Mouse (Mus musculus): ENCODE data around the gene Epha8. TPM values are rescaled to one million over a fixed set of nuclear protein-coding genes. Genes with fewer than 3 reads are reported as not detected.

Epha8 gene
- polyA plus RNA-seq, 1 experiment from 2014 or later = 0.84 TPM

DNA sequence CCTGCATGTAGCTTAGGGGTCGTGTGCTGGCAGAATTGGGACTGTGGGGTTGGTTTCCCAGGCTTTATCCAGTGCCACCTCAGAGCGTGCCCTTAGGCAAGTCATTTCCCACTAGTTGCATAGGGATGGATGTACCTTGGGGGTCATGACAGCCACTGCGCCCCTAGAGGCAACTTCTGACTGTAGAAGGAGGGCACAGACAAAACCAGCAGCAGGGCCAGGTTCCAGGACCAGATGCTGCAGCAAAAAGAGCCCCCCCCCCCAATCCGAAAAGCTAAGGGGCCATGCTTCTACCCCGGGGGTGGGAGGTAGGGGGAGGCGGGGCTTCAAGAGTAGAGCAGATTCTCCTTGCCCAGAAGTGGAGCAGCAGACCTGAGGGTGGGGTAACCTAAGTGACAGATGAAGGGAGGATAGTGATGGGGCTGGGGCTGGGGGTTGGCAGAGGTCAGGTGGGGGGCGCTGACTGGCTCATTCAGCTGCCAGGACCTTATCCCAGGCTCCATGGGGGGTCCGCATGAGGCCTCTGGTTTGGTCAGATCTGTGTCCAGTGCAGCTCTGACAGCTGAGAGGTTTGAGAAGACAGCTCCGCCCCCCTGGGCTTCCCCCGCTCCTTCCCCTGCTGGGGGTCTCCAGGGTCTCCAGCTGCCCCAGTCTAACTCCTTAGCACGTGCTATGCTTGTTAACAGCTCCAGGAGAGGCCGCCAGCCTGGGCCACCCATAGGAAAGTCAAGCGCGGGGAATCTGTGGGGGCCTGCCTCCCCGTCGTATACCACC, 13.1 kb upstream of the Epha8 start:
- no peak overlapping the region for H3K4me2 ChIP-seq (replicated peaks)
- no peak for ATAC-seq
- no peak overlapping the region for H3K4me3 ChIP-seq (replicated peaks)
- no peak overlapping the region for H3K27ac ChIP-seq
- H3K9ac ChIP-seq = no peak overlapping the region
- no peaks in the 10 kb centered on the region for H3K36me3 ChIP-seq
- peaks cover 49% of the 10 kb centered on the region for H3K27me3 ChIP-seq (replicated peaks)
- no peaks in the 10 kb centered on the region for H3K9me3 ChIP-seq
- WGBS = 41% methylated on average over 16 of the region's 16 CpGs
- peaks cover 9% of the 10 kb centered on the region; the same call in 1 of the 2 replicates for H3K4me1 ChIP-seq (replicated peaks)

DNA sequence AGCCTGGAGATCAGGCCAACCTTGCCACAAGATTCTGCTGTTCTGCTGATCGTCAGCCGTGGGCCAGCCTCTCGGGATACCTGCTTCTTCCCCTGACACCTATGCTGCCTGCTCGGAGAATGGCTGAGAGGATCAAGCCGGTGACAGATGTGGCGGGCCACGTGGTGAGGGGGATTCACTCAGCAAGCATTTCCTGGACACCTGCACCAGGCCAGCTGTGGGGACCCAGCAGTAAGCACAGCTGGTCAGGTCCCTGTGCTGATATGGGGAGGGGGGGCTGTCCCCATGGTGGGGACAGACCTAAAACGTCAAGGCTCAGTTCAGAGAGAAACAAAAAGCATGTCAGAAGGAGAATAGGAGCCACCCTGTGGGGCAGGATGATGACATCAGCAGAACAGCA, 12.5 kb upstream of the Epha8 start:
- WGBS = 52% methylated on average over 8 of the region's 8 CpGs
- peaks cover 49% of the 10 kb centered on the region for H3K27me3 ChIP-seq (replicated peaks)
- no peaks in the 10 kb centered on the region for H3K36me3 ChIP-seq
- no peak overlapping the region for H3K27ac ChIP-seq
- H3K9ac ChIP-seq = no peak overlapping the region
- no peak overlapping the region for H3K4me3 ChIP-seq (replicated peaks)
- no peaks in the 10 kb centered on the region for H3K9me3 ChIP-seq
- peaks cover 12% of the 10 kb centered on the region; the same call in 1 of the 2 replicates for H3K4me1 ChIP-seq (replicated peaks)
- no peak for ATAC-seq
- no peak overlapping the region for H3K4me2 ChIP-seq (replicated peaks)

DNA sequence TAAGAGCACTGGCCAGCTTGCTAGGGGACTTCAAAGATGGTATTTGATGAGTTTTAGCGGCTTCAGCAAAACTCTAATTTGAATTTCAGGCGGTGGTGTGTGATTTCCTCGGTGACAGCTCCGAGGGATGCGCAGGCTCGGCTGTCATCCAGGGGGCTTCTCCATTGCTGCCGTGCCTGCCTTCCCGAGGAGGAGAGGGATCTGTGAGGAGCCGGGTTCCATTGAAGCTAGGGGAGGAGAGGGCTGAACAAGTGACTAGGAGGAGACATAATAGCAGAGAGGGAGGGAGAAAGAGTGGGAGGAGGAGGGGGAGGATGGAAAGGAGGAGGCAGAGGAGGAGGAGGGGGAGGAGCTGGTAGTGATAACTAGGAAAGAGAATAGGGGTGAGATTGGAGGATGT, 10.9 kb upstream of the Epha8 start:
- Histone ChIP-seq H3K4me3 (replicated peaks) (no peak overlapping the region), H3K9me3 (no peaks in the 10 kb centered on the region), H3K4me2 (replicated peaks) (no peak overlapping the region), H3K27me3 (replicated peaks) (peaks cover 49% of the 10 kb centered on the region), H3K4me1 (replicated peaks) (peaks cover 12% of the 10 kb centered on the region; the same call in 1 of the 2 replicates), H3K27ac (no peak overlapping the region), H3K36me3 (no peaks in the 10 kb centered on the region), H3K9ac (no peak overlapping the region)
- ATAC-seq = no peak
- WGBS = 37% methylated on average over 9 of the region's 9 CpGs

DNA sequence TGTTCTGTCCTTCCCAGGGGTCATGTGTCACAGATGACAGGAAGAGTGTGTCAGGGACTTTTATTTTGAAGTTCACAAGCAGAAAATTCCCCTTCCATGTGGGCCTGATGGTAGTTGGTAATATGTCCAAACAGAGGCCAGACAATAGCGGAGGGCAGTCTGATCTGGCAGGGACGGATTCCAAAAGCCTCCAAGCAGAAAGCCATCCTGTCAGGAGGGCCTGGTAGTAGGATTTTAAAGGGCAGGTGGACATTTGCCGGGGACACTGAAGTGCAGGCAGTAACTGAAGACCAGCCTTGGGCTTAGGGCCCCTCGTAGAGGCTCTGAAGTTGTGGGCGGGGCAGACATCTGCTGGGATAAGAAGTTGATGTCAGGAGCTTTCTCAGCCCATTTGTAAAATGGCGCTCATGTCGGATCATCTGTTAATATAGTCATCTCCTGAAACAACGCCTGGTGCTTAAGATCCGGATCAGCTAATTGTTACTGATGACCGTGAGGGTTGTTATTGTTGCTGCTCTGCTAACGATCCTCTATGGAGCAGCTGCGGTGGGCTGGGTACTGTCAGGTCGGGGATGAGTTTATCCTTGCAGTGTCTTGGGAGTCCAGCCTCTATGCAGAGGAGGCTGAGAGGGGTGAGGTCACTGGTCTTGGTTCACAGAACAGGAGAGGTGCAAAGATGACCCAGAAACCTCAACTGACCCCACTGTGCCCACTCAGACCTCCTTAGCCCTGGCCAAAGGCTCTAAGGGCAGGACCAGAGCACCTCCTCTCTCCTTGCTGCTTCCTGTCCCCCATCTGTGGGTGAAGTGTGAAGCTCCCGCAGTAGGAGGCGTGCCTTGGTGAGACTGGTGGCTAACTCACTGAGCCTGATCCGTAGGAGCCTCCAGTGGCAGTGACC, 10.1 kb upstream of the Epha8 start:
- Histone ChIP-seq H3K4me3 (replicated peaks) (no peak overlapping the region), H3K9me3 (no peaks in the 10 kb centered on the region), H3K27ac (no peak overlapping the region), H3K36me3 (no peaks in the 10 kb centered on the region), H3K4me2 (replicated peaks) (no peak overlapping the region), H3K9ac (no peak overlapping the region), H3K27me3 (replicated peaks) (peaks cover 47% of the 10 kb centered on the region), H3K4me1 (replicated peaks) (peaks cover 16% of the 10 kb centered on the region; the same call in 1 of the 2 replicates)
- 32% methylated on average over 16 of the region's 16 CpGs for WGBS
- ATAC-seq = no peak

DNA sequence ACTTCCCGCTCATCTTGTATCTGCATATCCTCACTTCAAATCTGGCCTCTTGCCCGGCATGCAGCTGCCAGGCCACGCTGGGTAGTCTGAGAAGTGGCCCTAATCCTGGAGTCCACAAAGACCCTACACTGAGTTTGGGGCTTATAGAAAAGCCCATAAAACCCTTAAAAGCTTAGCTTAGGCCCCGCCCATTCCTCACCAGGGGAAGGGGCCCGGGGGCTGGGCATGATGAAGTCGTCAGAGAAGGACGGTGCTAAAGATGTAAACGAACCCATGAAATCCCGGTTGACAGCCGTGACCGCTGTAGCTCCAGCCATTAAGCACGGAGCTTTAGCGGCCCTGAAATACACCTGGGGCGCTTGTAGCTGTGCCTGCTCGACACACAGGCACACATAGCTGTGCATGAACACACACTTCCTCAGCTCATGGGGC, 8.4 kb upstream of the Epha8 start:
- H3K36me3 ChIP-seq = no peaks in the 10 kb centered on the region
- H3K27me3 ChIP-seq (replicated peaks) = peaks cover 39% of the 10 kb centered on the region
- H3K9me3 ChIP-seq = no peaks in the 10 kb centered on the region
- H3K4me2 ChIP-seq (replicated peaks) = no peak overlapping the region
- no peak overlapping the region for H3K27ac ChIP-seq
- no peak overlapping the region for H3K4me3 ChIP-seq (replicated peaks)
- H3K4me1 ChIP-seq (replicated peaks) = peaks cover 25% of the 10 kb centered on the region; the same call in 1 of the 2 replicates
- 21% methylated on average over 15 of the region's 15 CpGs for WGBS
- H3K9ac ChIP-seq = no peak overlapping the region
- ATAC-seq = no peak

DNA sequence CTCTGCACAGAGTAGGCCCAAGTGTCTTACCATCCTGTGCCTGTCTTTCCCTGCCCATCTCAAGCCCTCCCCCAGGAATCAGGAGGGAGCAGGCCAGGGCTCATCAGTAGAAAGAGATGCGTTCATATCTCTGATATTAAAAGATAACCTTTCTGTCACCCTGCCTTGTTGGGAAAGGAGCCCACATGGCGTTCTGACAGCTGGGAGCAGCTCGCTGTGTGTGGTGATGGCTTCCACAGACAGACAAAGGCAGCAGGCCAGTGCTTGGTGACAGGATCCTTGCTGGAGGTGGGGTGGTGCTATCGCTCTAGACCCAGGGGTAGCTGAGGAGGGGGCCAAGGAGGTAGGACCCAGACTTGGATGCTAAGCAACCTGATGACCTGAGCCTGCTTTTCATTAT, 5.8 kb upstream of the Epha8 start:
- Histone ChIP-seq H3K4me2 (replicated peaks) (no peak overlapping the region), H3K27me3 (replicated peaks) (peaks cover 45% of the 10 kb centered on the region)
- 76% methylated on average over 4 of the region's 4 CpGs for WGBS

DNA sequence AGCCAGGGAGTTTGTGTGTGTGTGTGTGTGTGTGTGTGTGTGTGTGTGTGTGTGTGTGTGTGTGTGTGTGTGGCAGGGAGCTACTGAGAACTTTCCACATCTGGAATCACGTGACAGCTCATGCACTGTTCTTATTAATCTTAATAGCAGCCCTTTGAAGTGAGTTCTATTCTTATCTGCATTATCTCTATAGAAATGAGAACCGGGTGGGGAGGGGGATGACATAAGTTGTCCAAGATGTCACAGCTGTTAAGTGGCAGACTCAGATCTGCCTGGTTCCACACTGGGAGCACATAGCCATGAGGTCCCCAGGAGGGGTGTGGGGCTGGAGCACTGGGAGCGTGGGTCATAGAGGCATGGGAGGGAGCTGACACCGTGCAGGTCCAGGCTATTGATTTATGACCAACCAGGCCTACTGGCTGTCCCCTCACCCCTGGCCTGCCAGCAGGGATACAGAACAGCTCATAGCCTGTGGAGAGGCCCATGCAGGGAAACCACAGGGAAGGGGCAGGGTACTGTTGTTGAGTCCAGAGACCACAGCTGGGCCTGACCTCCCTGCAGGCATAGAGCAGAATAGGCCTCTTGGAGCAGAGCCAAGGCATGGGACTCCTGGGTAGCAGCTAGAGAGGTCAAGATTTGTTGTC, 5.1 kb upstream of the Epha8 start:
- no peak overlapping the region for H3K4me3 ChIP-seq (replicated peaks)
- H3K27me3 ChIP-seq (replicated peaks) = peaks cover 45% of the 10 kb centered on the region
- H3K4me1 ChIP-seq (replicated peaks) = peaks cover 25% of the 10 kb centered on the region; the same call in 1 of the 2 replicates
- no peak overlapping the region for H3K4me2 ChIP-seq (replicated peaks)
- ATAC-seq = peak; percentile 57
- no peaks in the 10 kb centered on the region for H3K36me3 ChIP-seq
- H3K9ac ChIP-seq = no peak overlapping the region
- H3K9me3 ChIP-seq = no peaks in the 10 kb centered on the region
- WGBS = 26% methylated on average over 4 of the region's 4 CpGs
- H3K27ac ChIP-seq = no peak overlapping the region

More for the DNA sequence above, 5.8 kb upstream of the Epha8 start:
- Histone ChIP-seq H3K9ac (no peak overlapping the region), H3K4me1 (replicated peaks) (peaks cover 23% of the 10 kb centered on the region; the same call in 1 of the 2 replicates), H3K27ac (no peak overlapping the region), H3K36me3 (no peaks in the 10 kb centered on the region), H3K9me3 (no peaks in the 10 kb centered on the region), H3K4me3 (replicated peaks) (no peak overlapping the region)
- no peak for ATAC-seq

DNA sequence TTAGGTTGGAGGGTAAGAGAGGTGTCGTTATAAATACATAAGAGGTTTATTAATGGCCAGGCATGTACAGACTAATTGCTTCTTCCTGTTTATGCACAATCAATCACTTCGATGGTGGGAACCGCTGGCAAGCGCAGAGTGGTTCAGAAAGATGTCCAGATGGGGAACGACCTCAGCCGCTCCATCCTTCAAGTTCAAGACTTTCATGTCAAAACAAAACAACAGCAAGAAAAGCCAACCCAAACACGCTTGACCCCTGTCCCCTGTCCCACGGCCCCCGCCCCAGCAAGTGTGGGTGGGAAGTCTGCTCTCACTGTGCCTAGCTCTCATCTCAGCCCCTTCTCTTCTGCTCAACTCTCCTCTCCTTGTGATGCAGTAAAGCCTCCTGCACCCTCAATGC, 4.0 kb upstream of the Epha8 start:
- Histone ChIP-seq H3K36me3 (no peaks in the 10 kb centered on the region), H3K4me2 (replicated peaks) (no peak overlapping the region), H3K4me1 (replicated peaks) (peaks cover 30% of the 10 kb centered on the region; the same call in 1 of the 2 replicates), H3K9me3 (no peaks in the 10 kb centered on the region), H3K27ac (no peak overlapping the region), H3K4me3 (replicated peaks) (no peak overlapping the region), H3K27me3 (replicated peaks) (peaks cover 47% of the 10 kb centered on the region), H3K9ac (no peak overlapping the region)
- ATAC-seq = no peak
- 32% methylated on average over 9 of the region's 9 CpGs for WGBS

DNA sequence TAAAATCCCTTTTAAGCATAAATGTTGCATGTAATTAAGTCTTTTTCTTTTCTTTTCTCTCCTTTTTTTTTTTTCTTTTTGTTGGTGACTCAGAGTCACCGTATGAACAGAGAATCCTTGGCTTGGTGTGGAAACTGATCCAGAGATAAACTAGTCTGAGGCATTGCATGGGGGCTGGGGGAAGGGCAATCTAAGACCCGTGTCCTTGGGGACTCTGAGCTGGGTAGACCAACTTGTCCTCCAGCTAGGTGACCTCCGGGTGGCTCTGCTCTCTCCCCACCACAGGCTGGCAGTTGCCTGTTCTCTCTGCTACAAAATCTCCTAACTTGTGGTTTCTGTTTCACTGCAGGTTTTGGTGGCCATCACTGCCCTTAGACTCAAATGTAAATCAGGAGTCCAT, 3.5 kb upstream of the Epha8 start:
- Histone ChIP-seq H3K9me3 (no peaks in the 10 kb centered on the region), H3K4me3 (replicated peaks) (no peak overlapping the region), H3K4me1 (replicated peaks) (peaks cover 30% of the 10 kb centered on the region; the same call in 1 of the 2 replicates), H3K27me3 (replicated peaks) (peaks cover 47% of the 10 kb centered on the region), H3K27ac (no peak overlapping the region), H3K9ac (no peak overlapping the region), H3K4me2 (replicated peaks) (no peak overlapping the region), H3K36me3 (no peaks in the 10 kb centered on the region)
- WGBS = 32% methylated on average over 3 of the region's 3 CpGs
- ATAC-seq = no peak

DNA sequence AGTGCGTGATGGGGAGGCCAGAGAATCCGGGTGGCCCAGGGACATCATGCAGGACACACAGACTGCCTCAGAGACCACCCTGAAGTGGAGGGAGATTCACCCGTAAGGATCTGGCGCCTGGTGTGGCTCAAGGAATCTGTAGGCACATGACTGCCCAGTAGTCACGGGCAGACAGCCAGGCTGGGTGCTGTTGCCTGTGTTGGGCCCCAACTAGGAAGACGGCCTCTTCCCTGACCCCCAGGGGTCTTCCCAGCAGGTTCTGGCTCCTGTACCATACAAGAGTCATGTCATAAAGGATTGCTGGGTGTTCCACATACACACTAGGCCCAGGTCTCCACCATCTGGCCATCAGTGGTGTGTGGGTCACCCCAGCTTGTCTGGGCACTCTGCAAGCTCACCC, 2.1 kb downstream of the Epha8 start:
- WGBS = 47% methylated on average over 6 of the region's 6 CpGs

DNA sequence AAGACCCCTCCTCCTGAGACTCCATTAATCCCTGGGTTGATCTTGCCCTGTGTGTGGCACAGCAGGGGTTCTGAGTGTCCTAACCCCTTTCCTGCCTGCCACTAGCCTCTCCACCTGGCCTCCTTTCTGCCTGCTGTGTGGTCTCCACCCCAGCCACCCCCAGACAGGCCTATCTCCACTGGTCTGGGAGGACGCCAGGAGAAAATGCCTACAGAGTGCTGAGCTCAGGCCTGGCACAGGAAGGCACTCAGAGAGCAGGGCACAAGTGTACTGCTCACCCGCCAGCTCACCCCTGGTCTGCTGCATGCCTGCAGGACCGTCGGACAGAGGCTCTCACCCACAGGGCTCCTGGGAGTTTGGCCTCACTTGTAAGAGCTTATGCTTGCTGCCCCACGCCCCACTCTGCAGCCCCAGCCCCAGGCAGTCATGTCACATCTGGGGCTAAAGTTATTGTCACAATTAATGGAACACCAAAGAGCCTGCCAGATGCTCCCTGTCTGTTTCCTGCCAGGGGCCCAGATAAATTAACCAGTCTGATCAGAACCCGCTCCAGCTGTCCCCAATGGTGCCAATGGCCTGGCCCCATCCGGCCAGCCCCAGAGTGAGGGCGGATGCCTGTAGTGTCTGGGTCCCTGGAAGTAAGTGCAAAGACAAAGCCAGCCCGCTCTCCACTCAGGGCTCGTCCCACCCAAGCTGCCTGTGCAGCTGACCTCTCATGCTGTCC, 7.2 kb downstream of the Epha8 start:
- H3K36me3 ChIP-seq = no peaks in the 10 kb centered on the region
- no peaks in the 10 kb centered on the region for H3K9me3 ChIP-seq
- H3K4me3 ChIP-seq (replicated peaks) = no peak overlapping the region
- no peaks in the 10 kb centered on the region for H3K4me1 ChIP-seq (replicated peaks)
- H3K27me3 ChIP-seq (replicated peaks) = peaks cover 18% of the 10 kb centered on the region
- no peak for ATAC-seq
- 46% methylated on average over 10 of the region's 10 CpGs for WGBS
- H3K27ac ChIP-seq = no peak overlapping the region
- no peak overlapping the region for H3K9ac ChIP-seq
- no peak overlapping the region for H3K4me2 ChIP-seq (replicated peaks)

More for the DNA sequence above, 2.1 kb downstream of the Epha8 start:
- H3K27ac ChIP-seq = no peak overlapping the region
- no peak overlapping the region for H3K4me2 ChIP-seq (replicated peaks)
- H3K9ac ChIP-seq = no peak overlapping the region
- peaks cover 59% of the 10 kb centered on the region for H3K27me3 ChIP-seq (replicated peaks)
- H3K4me1 ChIP-seq (replicated peaks) = peaks cover 15% of the 10 kb centered on the region; the same call in 1 of the 2 replicates
- no peaks in the 10 kb centered on the region for H3K9me3 ChIP-seq
- no peak for ATAC-seq
- no peak overlapping the region for H3K4me3 ChIP-seq (replicated peaks)
- H3K36me3 ChIP-seq = no peaks in the 10 kb centered on the region
